16 mouse cellular contexts compared by ENCODE assay signal in genomic region chr17:89493547-89493946, GRCm38 (mm10).
A peak's percentile ranks its signal among the peaks of the same experiment; 100 is the strongest.
DNase-seq lines count a peak whose midpoint lies in the region; ATAC-seq and TF ChIP-seq lines count a peak whose summit lies in the region.
"Had no signal": no experiment of that assay in that cellular context is flagged by ENCODE, and none has a peak within 500 bp of the region (broad histone marks: within the 10 kb centered on the region; RNA-seq: fewer than 3 reads in every experiment).

No protein-coding gene starts in this region.

- H3K27ac ChIP-seq in hindbrain, embryonic 13.5 days, result no peak overlapping the region
- no peak overlapping the region for H3K27ac ChIP-seq in hindbrain, postnatal 0 days
- no peak overlapping the region for H3K27ac ChIP-seq in midbrain, embryonic 12.5 days (replicated peaks)
- H3K27ac ChIP-seq in midbrain, embryonic 16.5 days (ENCODE audit: low read length), result no peak overlapping the region
- H3K27ac ChIP-seq: embryonic facial prominence, embryonic 12.5 days; gastrocnemius, adult 2 months; hindbrain, embryonic 10.5 days had no signal

- H3K27me3 ChIP-seq in hindbrain, embryonic 13.5 days, result no peaks in the 10 kb centered on the region
- no peaks in the 10 kb centered on the region for H3K27me3 ChIP-seq in hindbrain, postnatal 0 days (ENCODE audit: insufficient read depth, low read length)
- H3K27me3 ChIP-seq in midbrain, embryonic 12.5 days, result no peaks in the 10 kb centered on the region
- no peaks in the 10 kb centered on the region for H3K27me3 ChIP-seq in midbrain, embryonic 16.5 days (ENCODE audit: control insufficient read depth, insufficient read depth, low read depth, low read length)
- H3K27me3 ChIP-seq: embryonic facial prominence, embryonic 12.5 days; heart, embryonic 12.5 days had no signal

- DNase-seq in hindbrain, postnatal 0 days (ENCODE audit: low spot score), result no peak
- no peak for DNase-seq in thymus, postnatal 0 days (ENCODE audit: low spot score)
- DNase-seq: adrenal gland, adult 2 months; adrenal gland, postnatal 25 days; cerebellum, adult 18-20 months; cerebellum, postnatal 10 days; gastrocnemius, adult 2 months; gastrocnemius, postnatal 25 days had no signal

- no peak overlapping the region for H3K4me3 ChIP-seq in hindbrain, embryonic 13.5 days
- no peak overlapping the region for H3K4me3 ChIP-seq in hindbrain, postnatal 0 days (ENCODE audit: low read length)
- H3K4me3 ChIP-seq in midbrain, embryonic 12.5 days, result no peak overlapping the region
- no peak overlapping the region for H3K4me3 ChIP-seq in midbrain, embryonic 16.5 days (ENCODE audit: low read depth, low read length)
- H3K4me3 ChIP-seq: embryonic facial prominence, embryonic 12.5 days; gastrocnemius, adult 2 months; heart, embryonic 12.5 days; hindbrain, embryonic 10.5 days had no signal

- ATAC-seq in hindbrain, embryonic 13.5 days (ENCODE audit: low FRiP score), result peak; percentile 24; the same call in 1 of the 2 replicates
- no peak for ATAC-seq in hindbrain, postnatal 0 days
- ATAC-seq in midbrain, embryonic 12.5 days (ENCODE audit: low FRiP score, low read depth), result peak; percentile 54; the same call in 1 of the 2 replicates
- ATAC-seq in midbrain, embryonic 16.5 days, result no peak
- ATAC-seq in monocyte, adult 5-6 weeks (replicated peaks; ENCODE audit: insufficient number of reproducible peaks, low FRiP score, low TSS enrichment, poor library complexity, severe bottlenecking), result peak; percentile 17; the same call in 1 of the 2 replicates
- ATAC-seq: forebrain, embryonic 14.5 days had no signal

- H3K9me3 ChIP-seq in hindbrain, embryonic 13.5 days, result no peaks in the 10 kb centered on the region
- H3K9me3 ChIP-seq in hindbrain, postnatal 0 days (ENCODE audit: low read length), result no peaks in the 10 kb centered on the region
- no peaks in the 10 kb centered on the region for H3K9me3 ChIP-seq in midbrain, embryonic 12.5 days
- H3K9me3 ChIP-seq in midbrain, embryonic 16.5 days (replicated peaks; ENCODE audit: control insufficient read depth, low read length, poor library complexity, severe bottlenecking), result no peaks in the 10 kb centered on the region
- H3K9me3 ChIP-seq: embryonic facial prominence, embryonic 12.5 days; heart, embryonic 12.5 days; hindbrain, embryonic 10.5 days had no signal

- no peaks in the 10 kb centered on the region for H3K4me1 ChIP-seq in hindbrain, embryonic 13.5 days (replicated peaks)
- no peaks in the 10 kb centered on the region for H3K4me1 ChIP-seq in hindbrain, postnatal 0 days (ENCODE audit: insufficient read depth, low read length)
- H3K4me1 ChIP-seq in midbrain, embryonic 12.5 days, result no peaks in the 10 kb centered on the region
- no peaks in the 10 kb centered on the region for H3K4me1 ChIP-seq in midbrain, embryonic 16.5 days (ENCODE audit: control insufficient read depth, insufficient read depth, low read length)
- H3K4me1 ChIP-seq: embryonic facial prominence, embryonic 12.5 days; heart, embryonic 12.5 days; hindbrain, embryonic 10.5 days had no signal

- no peak overlapping the region for H3K4me2 ChIP-seq in hindbrain, embryonic 13.5 days
- no peak overlapping the region for H3K4me2 ChIP-seq in hindbrain, postnatal 0 days (ENCODE audit: low read depth, low read length)
- H3K4me2 ChIP-seq in midbrain, embryonic 12.5 days (replicated peaks), result no peak overlapping the region
- H3K4me2 ChIP-seq in midbrain, embryonic 16.5 days (ENCODE audit: low read length), result no peak overlapping the region
- H3K4me2 ChIP-seq: embryonic facial prominence, embryonic 12.5 days; heart, embryonic 12.5 days had no signal

- no peak overlapping the region for H3K9ac ChIP-seq in hindbrain, embryonic 13.5 days
- no peak overlapping the region for H3K9ac ChIP-seq in hindbrain, postnatal 0 days (replicated peaks; ENCODE audit: low read length)
- H3K9ac ChIP-seq in midbrain, embryonic 12.5 days (replicated peaks), result no peak overlapping the region
- H3K9ac ChIP-seq in midbrain, embryonic 16.5 days (ENCODE audit: low read depth, low read length), result no peak overlapping the region
- H3K9ac ChIP-seq: embryonic facial prominence, embryonic 12.5 days; heart, embryonic 12.5 days had no signal

- WGBS in hindbrain, embryonic 13.5 days, result 80% methylated on average over 2 of the region's 2 CpGs
- 80% methylated on average over 2 of the region's 2 CpGs for WGBS in hindbrain, postnatal 0 days
- 64% methylated on average over 2 of the region's 2 CpGs for WGBS in midbrain, embryonic 12.5 days
- WGBS in midbrain, embryonic 16.5 days, result 72% methylated on average over 2 of the region's 2 CpGs

- H3K36me3 ChIP-seq in hindbrain, embryonic 13.5 days, result no peaks in the 10 kb centered on the region
- no peaks in the 10 kb centered on the region for H3K36me3 ChIP-seq in hindbrain, postnatal 0 days (ENCODE audit: insufficient read depth, low read length)
- H3K36me3 ChIP-seq in midbrain, embryonic 12.5 days, result no peaks in the 10 kb centered on the region
- no peaks in the 10 kb centered on the region for H3K36me3 ChIP-seq in midbrain, embryonic 16.5 days (ENCODE audit: control insufficient read depth, insufficient read depth, low read length)
- H3K36me3 ChIP-seq: embryonic facial prominence, embryonic 12.5 days; heart, embryonic 12.5 days; hindbrain, embryonic 10.5 days had no signal

- TF ChIP-seq CTCF in hindbrain, postnatal 0 days (IDR thresholded peaks at IDR 0.05; ENCODE audit: low read depth), result no peak

Comparison
In these comparisons a context has a peak if more than half of its experiments do, and no peak if none do; other contexts are left out.
1. ATAC-seq: peak in hindbrain, embryonic 13.5 days (single experiment), midbrain, embryonic 12.5 days (single experiment) and monocyte, adult 5-6 weeks (single experiment); none in hindbrain, postnatal 0 days (single experiment) and midbrain, embryonic 16.5 days (single experiment).